Mouse (Mus musculus): ENCODE measurements around the gene Pla2g5. TPM values are rescaled to one million over a fixed set of nuclear protein-coding genes. Genes with fewer than 3 reads are reported as not detected.

Pla2g5 gene
- polyA plus RNA-seq, 1 experiment from 2014 or later: not detected

DNA sequence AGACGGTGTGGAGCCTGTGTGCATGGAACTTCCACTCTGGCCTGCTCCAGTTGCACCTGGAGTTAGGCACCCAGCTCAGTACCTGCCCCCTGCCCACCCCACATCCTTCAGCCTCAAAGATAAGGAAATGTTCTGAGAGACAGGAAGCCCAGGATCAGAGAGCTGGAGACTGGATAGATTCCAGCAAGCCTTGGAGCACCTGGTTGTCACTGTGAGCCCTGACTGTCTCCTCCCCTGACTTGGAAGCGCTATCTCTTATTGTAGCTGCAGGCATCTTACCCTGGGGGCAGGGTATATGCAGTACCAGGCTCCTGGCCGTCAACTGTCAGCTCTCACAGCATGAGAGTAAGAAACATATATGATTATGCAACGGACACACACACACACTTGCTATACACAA, 107.8 kb downstream of the Pla2g5 start:
- Histone ChIP-seq H3K36me3 (ENCODE audit: control insufficient read depth, insufficient read depth) (no peaks in the 10 kb centered on the region), H3K4me2 (ENCODE audit: low read depth, low read length) (no peak overlapping the region), H3K9me3 (replicated peaks; ENCODE audit: control insufficient read depth, low read length) (no peaks in the 10 kb centered on the region), H3K9ac (ENCODE audit: low read depth, low read length) (no peak overlapping the region), H3K4me1 (ENCODE audit: control insufficient read depth, low read depth, low read length) (no peaks in the 10 kb centered on the region), H3K27me3 (ENCODE audit: control insufficient read depth, insufficient read depth, low read depth, low read length) (no peaks in the 10 kb centered on the region), H3K4me3 (ENCODE audit: low read depth, low read length) (no peak overlapping the region), H3K27ac (ENCODE audit: low read length) (no peak overlapping the region)
- no peak for ATAC-seq (ENCODE audit: low read depth)
- WGBS (ENCODE audit: insufficient replicate concordance): 53% methylated on average over 4 of the region's 4 CpGs

DNA sequence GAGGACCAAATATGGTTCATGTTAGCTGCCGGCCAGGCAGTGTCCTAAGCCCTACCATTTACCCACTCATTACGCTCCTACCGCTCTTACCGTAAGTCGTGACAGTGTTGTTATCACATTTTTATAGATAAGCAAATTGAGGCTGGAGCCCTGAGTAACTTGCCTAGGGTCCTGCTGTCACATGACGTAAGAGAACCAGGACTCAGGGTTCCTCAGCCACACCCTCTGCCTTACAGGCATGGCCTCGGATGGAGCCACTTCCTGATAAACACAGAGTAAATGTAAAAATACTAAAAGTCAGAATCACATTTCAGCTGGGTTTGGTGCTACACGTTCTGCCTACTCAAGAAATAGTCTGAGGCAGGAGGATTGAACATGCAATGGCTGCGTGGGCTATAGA, 108.8 kb downstream of the Pla2g5 start:
- no peaks in the 10 kb centered on the region for H3K9me3 ChIP-seq (replicated peaks; ENCODE audit: control insufficient read depth, low read length)
- no peak overlapping the region for H3K4me2 ChIP-seq (ENCODE audit: low read depth, low read length)
- H3K4me1 ChIP-seq (ENCODE audit: control insufficient read depth, low read depth, low read length): no peaks in the 10 kb centered on the region
- H3K27ac ChIP-seq (ENCODE audit: low read length): no peak overlapping the region
- no peak overlapping the region for H3K9ac ChIP-seq (ENCODE audit: low read depth, low read length)
- H3K36me3 ChIP-seq (ENCODE audit: control insufficient read depth, insufficient read depth): no peaks in the 10 kb centered on the region
- no peak for ATAC-seq (ENCODE audit: low read depth)
- no peak overlapping the region for H3K4me3 ChIP-seq (ENCODE audit: low read depth, low read length)
- H3K27me3 ChIP-seq (ENCODE audit: control insufficient read depth, insufficient read depth, low read depth, low read length): no peaks in the 10 kb centered on the region
- WGBS (ENCODE audit: insufficient replicate concordance): 61% methylated on average over 9 of the region's 9 CpGs

DNA sequence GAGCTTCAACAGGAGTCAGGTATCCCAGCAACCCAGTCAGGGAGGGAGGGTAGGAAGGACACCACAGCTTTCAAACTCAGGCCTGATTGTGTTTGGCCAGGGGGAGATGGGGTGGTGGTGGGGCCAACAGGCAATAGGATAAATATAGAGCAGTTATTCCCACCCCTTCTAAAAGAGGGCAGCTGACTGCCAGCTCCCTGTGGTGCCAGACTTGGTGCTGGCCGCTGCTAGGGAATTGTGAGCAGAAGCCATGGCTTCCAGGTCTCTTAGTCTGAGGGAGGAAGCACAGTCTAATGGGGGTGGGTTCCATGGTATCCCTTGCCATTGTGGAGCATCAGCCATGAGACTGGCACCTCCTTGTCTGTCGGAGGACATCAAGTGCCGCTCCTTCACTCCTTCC, 109.7 kb downstream of the Pla2g5 start:
- WGBS (ENCODE audit: insufficient replicate concordance): 67% methylated on average over 3 of the region's 3 CpGs
- Histone ChIP-seq H3K9ac (ENCODE audit: low read depth, low read length) (no peak overlapping the region), H3K4me3 (ENCODE audit: low read depth, low read length) (no peak overlapping the region), H3K4me2 (ENCODE audit: low read depth, low read length) (no peak overlapping the region), H3K27ac (ENCODE audit: low read length) (no peak overlapping the region), H3K27me3 (ENCODE audit: control insufficient read depth, insufficient read depth, low read depth, low read length) (no peaks in the 10 kb centered on the region), H3K9me3 (replicated peaks; ENCODE audit: control insufficient read depth, low read length) (no peaks in the 10 kb centered on the region), H3K36me3 (ENCODE audit: control insufficient read depth, insufficient read depth) (no peaks in the 10 kb centered on the region), H3K4me1 (ENCODE audit: control insufficient read depth, low read depth, low read length) (no peaks in the 10 kb centered on the region)
- no peak for ATAC-seq (ENCODE audit: low read depth)

DNA sequence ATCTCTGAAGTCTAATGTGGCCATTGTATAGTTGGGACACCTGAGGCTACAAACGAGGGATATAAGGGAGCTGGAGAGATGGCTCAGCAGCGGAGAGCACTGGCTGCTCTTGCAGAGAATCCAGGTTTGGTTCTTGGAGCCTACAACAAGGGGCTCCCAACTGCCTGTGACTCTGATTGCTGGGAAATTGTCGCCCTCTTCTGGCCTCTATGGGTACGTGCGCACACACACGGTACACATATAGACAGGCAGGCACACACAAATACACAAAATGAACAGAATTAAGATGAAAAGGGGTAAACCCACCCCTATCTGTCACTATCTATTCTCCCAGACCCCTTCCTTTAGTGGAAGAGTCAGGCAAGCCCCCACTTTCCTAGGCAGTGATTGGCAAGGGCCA, 110.7 kb downstream of the Pla2g5 start:
- Histone ChIP-seq H3K9me3 (replicated peaks; ENCODE audit: control insufficient read depth, low read length) (no peaks in the 10 kb centered on the region), H3K36me3 (ENCODE audit: control insufficient read depth, insufficient read depth) (no peaks in the 10 kb centered on the region), H3K4me1 (ENCODE audit: control insufficient read depth, low read depth, low read length) (no peaks in the 10 kb centered on the region), H3K27ac (ENCODE audit: low read length) (no peak overlapping the region), H3K27me3 (ENCODE audit: control insufficient read depth, insufficient read depth, low read depth, low read length) (no peaks in the 10 kb centered on the region), H3K4me2 (ENCODE audit: low read depth, low read length) (no peak overlapping the region), H3K9ac (ENCODE audit: low read depth, low read length) (no peak overlapping the region), H3K4me3 (ENCODE audit: low read depth, low read length) (no peak overlapping the region)
- no peak for ATAC-seq (ENCODE audit: low read depth)
- WGBS (ENCODE audit: insufficient replicate concordance): 75% methylated on average over 6 of the region's 6 CpGs

Other genes with a start within 250 kb of the Pla2g5 start
- not detected in 2 replicates for gene Vwa5b1, start 227.6 kb downstream of the Pla2g5 start, polyA plus RNA-seq (2015; fragmentation: Nextera tagmentation; extraction: Ambion mirVana)
- not detected in 2 replicates for gene Pla2g2c, start 138.7 kb downstream of the Pla2g5 start, polyA plus RNA-seq (2015; fragmentation: Nextera tagmentation; extraction: Ambion mirVana)
- gene Ubxn10, start 126.3 kb downstream of the Pla2g5 start, polyA plus RNA-seq (2015; fragmentation: Nextera tagmentation; extraction: Ambion mirVana): 0.04 and 0.11 TPM in 2 replicates
- not detected in 2 replicates for gene Pla2g2f, start 105.9 kb downstream of the Pla2g5 start, polyA plus RNA-seq (2015; fragmentation: Nextera tagmentation; extraction: Ambion mirVana)
- not detected in 2 replicates for gene Pla2g2d, start 87.7 kb downstream of the Pla2g5 start, polyA plus RNA-seq (2015; fragmentation: Nextera tagmentation; extraction: Ambion mirVana)
- not detected in 2 replicates for gene Gm13030, start 10.5 kb upstream of the Pla2g5 start, polyA plus RNA-seq (2015; fragmentation: Nextera tagmentation; extraction: Ambion mirVana)
- not detected in 2 replicates for gene Pla2g2e, start 14.5 kb upstream of the Pla2g5 start, polyA plus RNA-seq (2015; fragmentation: Nextera tagmentation; extraction: Ambion mirVana)
- 0.96 and 1.1 TPM in 2 replicates for gene Otud3, start 50.5 kb upstream of the Pla2g5 start, polyA plus RNA-seq (2015; fragmentation: Nextera tagmentation; extraction: Ambion mirVana)
- 0.56 and 1.1 TPM in 2 replicates for gene Rnf186, start 103.6 kb upstream of the Pla2g5 start, polyA plus RNA-seq (2015; fragmentation: Nextera tagmentation; extraction: Ambion mirVana)
- 3.7 and 4.0 TPM in 2 replicates for gene Tmco4, start 109.4 kb upstream of the Pla2g5 start, polyA plus RNA-seq (2015; fragmentation: Nextera tagmentation; extraction: Ambion mirVana)
- not detected in 2 replicates for gene Htr6, start 212.1 kb upstream of the Pla2g5 start, polyA plus RNA-seq (2015; fragmentation: Nextera tagmentation; extraction: Ambion mirVana)
- gene Nbl1, start 229.5 kb upstream of the Pla2g5 start, polyA plus RNA-seq (2015; fragmentation: Nextera tagmentation; extraction: Ambion mirVana): 1.6 and 2.5 TPM in 2 replicates